Mouse (Mus musculus) brown adipose tissue, adult 24 weeks (tissue): ENCODE data around the gene Glrx2. TPM values are rescaled to one million over a fixed set of nuclear protein-coding genes. Genes with fewer than 3 reads are reported as not detected.
"Not testable (repeated sequence)": the region's sequence is repeated elsewhere in the genome, so short reads cannot be mapped to it uniquely, and the experiment has no call there.

Source experiments
- H3K27ac ChIP-seq: fragments of 200-500 bp; replicated peaks from 2 replicates; pipeline ENCODE4 v1.5.1; 2012; ENCODE audit warnings: low read depth, mild to moderate bottlenecking, low read length
- H3K4me1 ChIP-seq: fragments of 200-500 bp; 2 replicates; pipeline ENCODE4 v1.6.1; 2012; ENCODE audit warnings: low read length, mixed read lengths; ENCODE audit not compliant: control insufficient read depth, insufficient read depth, insufficient read length
- H3K4me3 ChIP-seq: fragments of 200-500 bp; 2 replicates; pipeline ENCODE4 v1.5.1; 2012; ENCODE audit warnings: low read depth, mild to moderate bottlenecking, low read length, moderate library complexity; ENCODE audit not compliant: insufficient read depth
- polyA plus RNA-seq: library from polyadenylated mRNA; stranded (reverse); fragments of >200 nt; gene quantifications from 2 replicates; pipeline ENCODE4 v1.2.4, GENCODE M21; 2012; ENCODE audit not compliant: missing spikeins, insufficient read depth, insufficient read length

The Glrx2 gene
- polyA plus RNA-seq: 87.4 and 102 TPM in 2 replicates

GRCm38 (mm10) chr1:143716038-143716437 is at the start of gene Glrx2:
Gene Glrx2 (plus strand): TSS chr1:143716338.
- not testable (repeated sequence) for H3K4me1 ChIP-seq, H3K4me3 ChIP-seq, H3K27ac ChIP-seq

GRCm38 (mm10) chr1:143675734-143676361 is 40.3 kb upstream of the Glrx2 start:
- no peaks in the 10 kb centered on the region for H3K4me1 ChIP-seq
- H3K4me3 ChIP-seq: no peak overlapping the region
- no peak overlapping the region for H3K27ac ChIP-seq

- Histone ChIP-seq H3K27ac (no peak overlapping the region), H3K4me1 (no peaks in the 10 kb centered on the region), H3K4me3 (no peak overlapping the region)
Observed at GRCm38 (mm10) chr1:143681108-143681507, 35.0 kb upstream of the Glrx2 start.

GRCm38 (mm10) chr1:143684849-143685248 is 31.3 kb upstream of the Glrx2 start:
- Histone ChIP-seq H3K4me3 (no peak overlapping the region), H3K4me1 (no peaks in the 10 kb centered on the region), H3K27ac (no peak overlapping the region)

GRCm38 (mm10) chr1:143701736-143702135 is 14.4 kb upstream of the Glrx2 start:
- Histone ChIP-seq H3K27ac (peak overlapping the region; percentile 94), H3K4me3 (peak overlapping the region; percentile 90)

GRCm38 (mm10) chr1:143702141-143702740 is 13.9 kb upstream of the Glrx2 start:
- Histone ChIP-seq H3K4me1 (no peaks in the 10 kb centered on the region), H3K4me3 (peak overlapping the region; percentile 90), H3K27ac (peak overlapping the region; percentile 94)

More at GRCm38 (mm10) chr1:143701736-143702135, 14.4 kb upstream of the Glrx2 start:
- H3K4me1 ChIP-seq: no peaks in the 10 kb centered on the region

GRCm38 (mm10) chr1:143702741-143703262 is 13.3 kb upstream of the Glrx2 start, which contains the start of gene Cdc73:
Gene Cdc73 (minus strand): TSS chr1:143702893.
- Histone ChIP-seq H3K4me3 (peak within 1 kb of the TSS; percentile 90), H3K27ac (peak within 1 kb of the TSS; percentile 94), H3K4me1 (no peaks in the 10 kb centered on the region)

- Histone ChIP-seq H3K4me3 (no peak overlapping the region), H3K27ac (no peak overlapping the region), H3K4me1 (no peaks in the 10 kb centered on the region)
Observed at GRCm38 (mm10) chr1:143707006-143707405, 9.1 kb upstream of the Glrx2 start.

- Histone ChIP-seq H3K27ac (no peak overlapping the region), H3K4me1 (no peaks in the 10 kb centered on the region), H3K4me3 (no peak overlapping the region)
Observed at GRCm38 (mm10) chr1:143708361-143708760, 7.8 kb upstream of the Glrx2 start.

- H3K4me1 ChIP-seq: no peaks in the 10 kb centered on the region
- H3K27ac ChIP-seq: no peak overlapping the region
- no peak overlapping the region for H3K4me3 ChIP-seq
Observed at GRCm38 (mm10) chr1:143709966-143710626, 6.0 kb upstream of the Glrx2 start.

GRCm38 (mm10) chr1:143710627-143710976 is 5.5 kb upstream of the Glrx2 start:
- H3K4me3 ChIP-seq: no peak overlapping the region
- H3K27ac ChIP-seq: no peak overlapping the region
- no peaks in the 10 kb centered on the region for H3K4me1 ChIP-seq

GRCm38 (mm10) chr1:143724456-143725064 is 8.4 kb downstream of the Glrx2 start:
- Histone ChIP-seq H3K27ac (no peak overlapping the region), H3K4me3 (no peak overlapping the region), H3K4me1 (no peaks in the 10 kb centered on the region)

GRCm38 (mm10) chr1:143727701-143728445 is 11.7 kb downstream of the Glrx2 start:
- H3K27ac ChIP-seq: no peak overlapping the region
- H3K4me3 ChIP-seq: no peak overlapping the region
- H3K4me1 ChIP-seq: no peaks in the 10 kb centered on the region

GRCm38 (mm10) chr1:143730899-143731298 is 14.8 kb downstream of the Glrx2 start:
- H3K4me3 ChIP-seq: no peak overlapping the region
- H3K27ac ChIP-seq: no peak overlapping the region
- H3K4me1 ChIP-seq: no peaks in the 10 kb centered on the region

GRCm38 (mm10) chr1:143731691-143732090 is 15.6 kb downstream of the Glrx2 start:
- Histone ChIP-seq H3K4me1 (no peaks in the 10 kb centered on the region), H3K27ac (no peak overlapping the region), H3K4me3 (no peak overlapping the region)
